Mouse (Mus musculus) MEL (cell line): ENCODE results near the gene Rrp36. TPM values are rescaled to one million over a fixed set of nuclear protein-coding genes. Genes with fewer than 3 reads are reported as not detected.

Source experiments
- DNase-seq: peaks from one replicate; pipeline ENCODE4 v3.0.0; 2011; ENCODE audit warnings: low read depth, low spot score
- H3K27ac ChIP-seq: 2 replicates; pipeline ENCODE4 v1.5.1; 2012; ENCODE audit warnings: low read depth, mild to moderate bottlenecking, control low read depth, low read length, moderate library complexity; ENCODE audit not compliant: control insufficient read depth
- H3K27me3 ChIP-seq, 2 experiments: fragments of 150-350 bp in 1 of 2; sonication (generic) in 1 of 2; 2 replicates each; pipeline ENCODE4 v1.6.1; 2012; ENCODE audit warnings: low read length in 2 of 2, mild to moderate bottlenecking in 2 of 2, improper control_type of control experiment in 1 of 2, moderate library complexity in 1 of 2; ENCODE audit not compliant: insufficient read depth in 2 of 2, control insufficient read depth in 1 of 2
- H3K36me3 ChIP-seq, 2 experiments: 2 replicates each; pipeline ENCODE4 v1.6.1; 2012 to 2014; ENCODE audit warnings: low read length in 2 of 2, improper control_type of control experiment in 1 of 2, inconsistent platforms in 1 of 2, mild to moderate bottlenecking in 1 of 2; ENCODE audit not compliant: insufficient read depth in 2 of 2, control insufficient read depth in 1 of 2
- H3K4me1 ChIP-seq, 2 experiments: fragments of 150-350 bp in 1 of 2; sonication (generic) in 1 of 2; 2 replicates each; pipeline ENCODE4 v1.6.1; 2012; ENCODE audit warnings: low read length in 2 of 2, improper control_type of control experiment in 1 of 2, mild to moderate bottlenecking in 1 of 2; ENCODE audit not compliant: insufficient read depth in 2 of 2, control insufficient read depth in 1 of 2
- H3K4me3 ChIP-seq, 2 experiments: fragments of 150-350 bp in 1 of 2; sonication (generic) in 1 of 2; 2 replicates each; pipeline ENCODE4 v1.5.1; 2012; ENCODE audit warnings: low read depth in 2 of 2, low read length in 2 of 2, mild to moderate bottlenecking in 2 of 2, moderate library complexity in 2 of 2, control low read depth in 1 of 2, improper control_type of control experiment in 1 of 2; ENCODE audit not compliant: control insufficient read depth in 1 of 2, insufficient read depth in 1 of 2
- H3K79me2 ChIP-seq: 2 replicates; pipeline ENCODE4 v1.6.1; 2012; ENCODE audit warnings: mild to moderate bottlenecking, low read length, moderate library complexity; ENCODE audit not compliant: control insufficient read depth, poor library complexity, insufficient read depth
- H3K9ac ChIP-seq: 2 replicates; pipeline ENCODE4 v1.6.1; 2012; ENCODE audit warnings: low read depth, mild to moderate bottlenecking, control low read depth, low read length, moderate library complexity; ENCODE audit not compliant: control insufficient read depth, poor library complexity, severe bottlenecking
- H3K9me3 ChIP-seq: fragments of 150-350 bp; sonication (generic); replicated peaks from 2 replicates; pipeline ENCODE4 v1.6.1; 2012; ENCODE audit warnings: mild to moderate bottlenecking, low read length, improper control_type of control experiment, moderate library complexity; ENCODE audit not compliant: insufficient read depth
- BHLHE40 ChIP-seq: IDR thresholded peaks from 2 replicates; pipeline ENCODE4 v1.6.1; 2012; ENCODE audit warnings: low read depth, mild to moderate bottlenecking, inconsistent platforms, low read length, improper control_type of control experiment, borderline replicate concordance
- CHD2 ChIP-seq: IDR thresholded peaks from 2 replicates; pipeline ENCODE4 v1.6.1; 2011; ENCODE audit warnings: low read length, improper control_type of control experiment
- CTCF ChIP-seq, 3 experiments: IDR thresholded peaks in 2 of 3; conservative IDR thresholded peaks in 1 of 3; 2 replicates each; pipeline ENCODE4 v1.5.1; 2011 to 2012; ENCODE audit warnings: low read length in 3 of 3, low read depth in 2 of 3, mild to moderate bottlenecking in 2 of 3, improper control_type of control experiment in 1 of 3, inconsistent platforms in 1 of 3, mixed read lengths in 1 of 3, moderate library complexity in 1 of 3; ENCODE audit not compliant: control insufficient read depth in 1 of 3, insufficient read depth in 1 of 3, poor library complexity in 1 of 3, severe bottlenecking in 1 of 3
- EP300 ChIP-seq, 2 experiments: IDR thresholded peaks; 2 replicates each; pipeline ENCODE4 v1.6.1; 2011; ENCODE audit warnings: improper control_type of control experiment in 2 of 2, low read length in 2 of 2, low read depth in 1 of 2, mild to moderate bottlenecking in 1 of 2
- GABPA ChIP-seq: IDR thresholded peaks from 2 replicates; pipeline ENCODE4 v1.6.1; 2012; ENCODE audit warnings: low read depth, mild to moderate bottlenecking, inconsistent platforms, low read length, improper control_type of control experiment, moderate library complexity
- GATA1 ChIP-seq: IDR thresholded peaks from 2 replicates; pipeline ENCODE4 v1.6.1; 2011; ENCODE audit warnings: low read depth, low read length, improper control_type of control experiment
- HCFC1 ChIP-seq: IDR thresholded peaks from 2 replicates; pipeline ENCODE4 v1.6.1; 2012; ENCODE audit warnings: low read depth, mild to moderate bottlenecking, inconsistent platforms, low read length, improper control_type of control experiment, moderate library complexity
- KAT2A ChIP-seq: conservative IDR thresholded peaks from 2 replicates; pipeline ENCODE4 v1.6.1; 2012; ENCODE audit warnings: low read depth, low read length, improper control_type of control experiment, inconsistent platforms
- MAFK ChIP-seq: IDR thresholded peaks from 2 replicates; pipeline ENCODE4 v1.6.1; 2011; ENCODE audit warnings: low read depth, mild to moderate bottlenecking, low read length, improper control_type of control experiment, borderline replicate concordance
- MAX ChIP-seq: IDR thresholded peaks from 2 replicates; pipeline ENCODE4 v1.6.1; 2011; ENCODE audit warnings: low read length, improper control_type of control experiment
- MAZ ChIP-seq: IDR thresholded peaks from 2 replicates; pipeline ENCODE4 v1.6.1; 2012; ENCODE audit warnings: low read depth, mild to moderate bottlenecking, inconsistent platforms, low read length, improper control_type of control experiment
- MEF2A ChIP-seq: IDR thresholded peaks from 2 replicates; pipeline ENCODE4 v1.6.1; 2014; ENCODE audit warnings: low read depth, mild to moderate bottlenecking, inconsistent platforms, low read length, improper control_type of control experiment; ENCODE audit not compliant: poor library complexity, insufficient replicate concordance, severe bottlenecking; ENCODE audit errors: extremely low read depth
- MXI1 ChIP-seq: IDR thresholded peaks from 2 replicates; pipeline ENCODE4 v1.6.1; 2011; ENCODE audit warnings: mild to moderate bottlenecking, low read depth, low read length, improper control_type of control experiment
- NELFE ChIP-seq: IDR thresholded peaks from 2 replicates; pipeline ENCODE4 v1.6.1; 2011; ENCODE audit warnings: low read depth, low read length, improper control_type of control experiment
- NRF1 ChIP-seq: IDR thresholded peaks from 2 replicates; pipeline ENCODE4 v1.6.1; 2014; ENCODE audit warnings: low read depth, mild to moderate bottlenecking, inconsistent platforms, low read length, improper control_type of control experiment, moderate library complexity; ENCODE audit not compliant: poor library complexity, insufficient read depth, severe bottlenecking
- POLR2A ChIP-seq, 2 experiments: IDR thresholded peaks; 2 replicates each; pipeline ENCODE4 v1.6.1; 2011 to 2012; ENCODE audit warnings: low read length in 2 of 2, mild to moderate bottlenecking in 2 of 2, control low read depth in 1 of 2, improper control_type of control experiment in 1 of 2, low read depth in 1 of 2, moderate library complexity in 1 of 2; ENCODE audit not compliant: control insufficient read depth in 1 of 2, insufficient read depth in 1 of 2, poor library complexity in 1 of 2
- POLR2AphosphoS2 ChIP-seq: IDR thresholded peaks from 2 replicates; pipeline ENCODE4 v1.6.1; 2011; ENCODE audit warnings: low read length, improper control_type of control experiment
- RCOR1 ChIP-seq: IDR thresholded peaks from 2 replicates; pipeline ENCODE4 v1.6.1; 2012; ENCODE audit warnings: low read depth, mild to moderate bottlenecking, inconsistent platforms, low read length, improper control_type of control experiment
- SIN3A ChIP-seq: IDR thresholded peaks from 2 replicates; pipeline ENCODE4 v1.6.1; 2012; ENCODE audit warnings: low read length, improper control_type of control experiment, inconsistent platforms
- SMC3 ChIP-seq: IDR thresholded peaks from 2 replicates; pipeline ENCODE4 v1.6.1; 2011; ENCODE audit warnings: low read depth, low read length, improper control_type of control experiment
- UBTF ChIP-seq: IDR thresholded peaks from 2 replicates; pipeline ENCODE4 v1.6.1; 2012; ENCODE audit warnings: low read depth, mild to moderate bottlenecking, inconsistent platforms, low read length, improper control_type of control experiment, moderate library complexity, borderline replicate concordance; ENCODE audit not compliant: insufficient read depth
- USF1 ChIP-seq: IDR thresholded peaks from 2 replicates; pipeline ENCODE4 v1.6.1; 2014; ENCODE audit warnings: low read depth, mild to moderate bottlenecking, inconsistent platforms, low read length, improper control_type of control experiment, moderate library complexity
- ZC3H11A ChIP-seq: IDR thresholded peaks from 2 replicates; pipeline ENCODE4 v1.6.1; 2012; ENCODE audit warnings: low read depth, mild to moderate bottlenecking, inconsistent platforms, low read length, improper control_type of control experiment
- polyA plus RNA-seq, 2 experiments: library from polyadenylated mRNA; stranded (reverse) in 1 of 2; unstranded in 1 of 2; fragments of >175 nt in 1 of 2; fragments of >200 nt in 1 of 2; gene quantifications; 2 replicates each; pipeline versions ENCODE4 v1.2.1 to v1.2.4; 2012; ENCODE audit warnings: low replicate concordance in 2 of 2, low read depth in 1 of 2; ENCODE audit not compliant: insufficient read length in 2 of 2, insufficient read depth in 1 of 2, missing spikeins in 1 of 2
- total RNA-seq: library from RNA; depleted of rRNA; stranded (reverse); fragments of 300-350 nt; gene quantifications from 2 replicates; pipeline ENCODE4 v1.2.3, GENCODE M21; 2012

The Rrp36 gene
- total and polyA plus RNA-seq, 3 experiments = 51.2 to 55.3 TPM; not detected in 1

GRCm38 (mm10) chr17:46624598-46624997, 49.6 kb downstream of the Rrp36 start:
- no peak for DNase-seq
- no peaks in the 10 kb centered on the region for H3K9me3 ChIP-seq
- TF ChIP-seq EP300 (IDR thresholded peaks at IDR 0.05; ENCODE audit: low read depth in 1 of 2, low read length in 2 of 2) (no peak), MEF2A (no peak), POLR2AphosphoS2 (no peak), UBTF (no peak), POLR2A (IDR thresholded peaks at IDR 0.05; ENCODE audit: control insufficient read depth in 1 of 2, insufficient read depth in 1 of 2, low read depth in 1 of 2, low read length in 2 of 2, poor library complexity in 1 of 2) (no peak), BHLHE40 (no peak), SMC3 (no peak), MAFK (no peak), NELFE (no peak), NRF1 (no peak)
- TF ChIP-seq, all 39 proteins: peak for 0
- H3K9ac ChIP-seq = no peak overlapping the region
- H3K4me1 ChIP-seq = 0 out of 4 replicates have a peak, but pooled peaks cover 0 to 3% of the 10 kb centered on the region in 2 experiments
- no peaks in the 10 kb centered on the region for H3K36me3 ChIP-seq
- H3K4me3 ChIP-seq = no peak overlapping the region
- peaks cover 8 to 15% of the 10 kb centered on the region in 2 experiments for H3K27me3 ChIP-seq
- no peaks in the 10 kb centered on the region for H3K79me2 ChIP-seq
- no peak overlapping the region for H3K27ac ChIP-seq

- Histone ChIP-seq H3K4me1 (0 out of 4 replicates have a peak, but pooled peaks cover 0 to 3% of the 10 kb centered on the region in 2 experiments), H3K36me3 (no peaks in the 10 kb centered on the region), H3K9ac (no peak overlapping the region), H3K27ac (no peak overlapping the region), H3K9me3 (no peaks in the 10 kb centered on the region), H3K4me3 (no peak overlapping the region), H3K27me3 (peaks cover 8 to 16% of the 10 kb centered on the region in 2 experiments), H3K79me2 (no peaks in the 10 kb centered on the region)
- no peak for DNase-seq
- TF ChIP-seq SMC3 = no peak
- no peak for TF ChIP-seq HCFC1
- TF ChIP-seq MAX = no peak
- TF ChIP-seq SIN3A = no peak
- no peak for TF ChIP-seq GATA1
- no peak for TF ChIP-seq MXI1
- TF ChIP-seq ZC3H11A = no peak
- no peak for TF ChIP-seq CHD2
- no peak for TF ChIP-seq CTCF (IDR thresholded peaks at IDR 0.05 in 2 of 3, conservative IDR thresholded peaks at IDR 0.05 in 1 of 3; ENCODE audit: control insufficient read depth in 1 of 3, insufficient read depth in 1 of 3, low read depth in 2 of 3, low read length in 3 of 3, poor library complexity in 1 of 3, severe bottlenecking in 1 of 3)
- TF ChIP-seq GABPA = no peak
- no peak for TF ChIP-seq NELFE
- TF ChIP-seq MAZ = no peak
- TF ChIP-seq USF1 = no peak
- no peak for TF ChIP-seq RCOR1
- no peak for TF ChIP-seq EP300 (IDR thresholded peaks at IDR 0.05; ENCODE audit: low read depth in 1 of 2, low read length in 2 of 2)
- no peak for TF ChIP-seq KAT2A
Observed at GRCm38 (mm10) chr17:46623819-46624557, 50.2 kb downstream of the Rrp36 start.
